Mouse (Mus musculus): ENCODE measurements around the gene Gale. TPM values are rescaled to one million over a fixed set of nuclear protein-coding genes. Genes with fewer than 3 reads are reported as not detected.

The Gale gene
- total RNA-seq, 4 experiments from 2014 or later = 21.7 to 26.5 (median 23.4) TPM

- DNase-seq (ENCODE audit: low spot score in 2 of 2) = no peak
Observed at GRCm38 (mm10) chr4:135943389-135943788, 20.1 kb upstream of the Gale start.

- DNase-seq (ENCODE audit: low spot score in 2 of 2) = no peak
Observed at GRCm38 (mm10) chr4:135945706-135946105, 17.8 kb upstream of the Gale start.

GRCm38 (mm10) chr4:135946278-135946658, 17.3 kb upstream of the Gale start, which contains the start of gene Hmgcl:
Hmgcl (plus strand) TSS chr4:135946448.
- peak; percentile 85 to 92 for DNase-seq (ENCODE audit: low spot score in 2 of 2)

- DNase-seq (ENCODE audit: low spot score in 2 of 2) = no peak
Observed at GRCm38 (mm10) chr4:135946659-135947301, 16.7 kb upstream of the Gale start.

GRCm38 (mm10) chr4:135948142-135948541, 15.4 kb upstream of the Gale start:
- DNase-seq (ENCODE audit: low spot score in 2 of 2) = no peak

- DNase-seq (ENCODE audit: low spot score in 2 of 2) = no peak
Observed at GRCm38 (mm10) chr4:135949475-135949874, 14.1 kb upstream of the Gale start.

- no peak for DNase-seq (ENCODE audit: low spot score in 2 of 2)
Observed at GRCm38 (mm10) chr4:135949911-135950310, 13.6 kb upstream of the Gale start.

GRCm38 (mm10) chr4:135950365-135950764, 13.2 kb upstream of the Gale start:
- DNase-seq (ENCODE audit: low spot score in 2 of 2) = no peak

- DNase-seq (ENCODE audit: low spot score in 2 of 2) = no peak
Observed at GRCm38 (mm10) chr4:135951505-135951904, 12.0 kb upstream of the Gale start.

GRCm38 (mm10) chr4:135953179-135953578, 10.3 kb upstream of the Gale start:
- DNase-seq (ENCODE audit: low spot score in 2 of 2) = no peak

- DNase-seq (ENCODE audit: low spot score in 2 of 2) = no peak
Observed at GRCm38 (mm10) chr4:135954241-135954640, 9.3 kb upstream of the Gale start.

- no peak for DNase-seq (ENCODE audit: low spot score in 2 of 2)
Observed at GRCm38 (mm10) chr4:135955886-135956285, 7.6 kb upstream of the Gale start.

- DNase-seq (ENCODE audit: low spot score in 2 of 2) = no peak
Observed at GRCm38 (mm10) chr4:135958354-135958753, 5.2 kb upstream of the Gale start.

GRCm38 (mm10) chr4:135960717-135961116, 2.8 kb upstream of the Gale start:
- peak in 1 of 2 experiments; percentile 72 for DNase-seq (ENCODE audit: low spot score in 2 of 2)

GRCm38 (mm10) chr4:135961709-135962108, 1.8 kb upstream of the Gale start:
- no peak for DNase-seq (ENCODE audit: low spot score in 2 of 2)

GRCm38 (mm10) chr4:135962198-135962597, 1.3 kb upstream of the Gale start:
- DNase-seq (ENCODE audit: low spot score in 2 of 2) = no peak

GRCm38 (mm10) chr4:135962946-135963345, 581 bp upstream of the Gale start:
- no peak for DNase-seq (ENCODE audit: low spot score in 2 of 2)

- peak in 1 of 2 experiments; percentile 64 for DNase-seq (ENCODE audit: low spot score in 2 of 2)
Observed at GRCm38 (mm10) chr4:135964426-135964825, 899 bp downstream of the Gale start.

- no peak for DNase-seq (ENCODE audit: low spot score in 2 of 2)
Observed at GRCm38 (mm10) chr4:135965113-135965512, 1.6 kb downstream of the Gale start.

GRCm38 (mm10) chr4:135966283-135966682, 2.8 kb downstream of the Gale start:
- no peak for DNase-seq (ENCODE audit: low spot score in 2 of 2)

GRCm38 (mm10) chr4:135967086-135967760, 3.7 kb downstream of the Gale start:
- no peak for DNase-seq (ENCODE audit: low spot score in 2 of 2)

GRCm38 (mm10) chr4:135968271-135968869, 4.8 kb downstream of the Gale start:
- DNase-seq (ENCODE audit: low spot score in 2 of 2) = no peak

Data from left cerebral cortex, adult 8-10 months (tissue).